Mouse (Mus musculus) cortical plate, adult 2 months (tissue): ENCODE results near the gene Dstyk.

Experiments used
- CTCF ChIP-seq: fragments of 200-500 bp; IDR thresholded peaks from 2 replicates; pipeline ENCODE4 v1.5.1; 2011; ENCODE audit warnings: mild to moderate bottlenecking, control low read depth, low read length; ENCODE audit not compliant: insufficient read depth; ENCODE audit errors: extremely low read depth
- POLR2A ChIP-seq: fragments of 200-500 bp; IDR thresholded peaks from 2 replicates; pipeline ENCODE4 v1.6.1; 2011; ENCODE audit warnings: mild to moderate bottlenecking, low read length, control low read depth; ENCODE audit not compliant: insufficient read depth; ENCODE audit errors: extremely low read depth

DNA sequence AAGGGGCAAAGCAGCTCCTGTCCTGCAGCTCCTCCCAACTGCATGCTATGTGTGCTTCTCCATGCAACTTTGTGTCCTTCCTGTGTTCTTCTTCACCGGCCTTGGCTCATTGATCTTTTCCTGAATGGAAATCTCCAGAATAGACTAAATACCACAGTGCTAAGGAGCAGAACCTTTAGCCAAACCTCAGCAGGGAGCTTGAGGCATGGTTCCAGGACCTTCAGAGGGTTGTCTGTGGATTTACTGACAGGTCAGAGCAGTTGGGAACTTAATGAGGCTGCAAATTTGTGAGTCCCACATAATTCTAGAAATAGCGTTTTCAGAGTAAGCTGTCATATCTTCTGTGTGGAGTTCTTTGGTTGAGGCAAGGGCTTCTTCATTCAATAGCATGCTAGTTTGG, 83.2 kb downstream of the Dstyk start:
- TF ChIP-seq CTCF (no peak), POLR2A (no peak)
